Mouse (Mus musculus): ENCODE results near the gene Farp1. TPM values are rescaled to one million over a fixed set of nuclear protein-coding genes. Genes with fewer than 3 reads are reported as not detected.

The Farp1 gene
- polyA plus RNA-seq, 1 experiment from 2014 or later = 42.8 TPM

DNA sequence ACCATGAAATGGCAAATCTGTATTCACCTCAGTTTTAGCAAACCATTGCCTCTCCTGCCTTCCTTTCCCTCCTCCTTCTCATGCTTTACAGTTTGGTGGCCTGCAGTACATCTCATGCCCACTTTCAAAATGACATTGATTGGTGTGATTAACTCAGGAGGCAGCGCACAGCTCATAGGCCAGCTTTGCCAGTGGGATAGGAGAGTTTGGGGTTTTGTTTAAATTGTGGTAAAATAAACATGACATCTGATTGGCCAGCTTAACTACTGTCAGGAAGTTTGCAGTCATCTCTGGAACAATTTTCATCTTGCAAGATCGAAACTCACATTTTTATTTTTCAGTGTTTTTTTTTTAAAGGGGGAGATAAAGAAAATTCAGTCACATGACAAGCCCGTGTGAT is 112.0 kb downstream of the Farp1 start:
- no peaks in the 10 kb centered on the region for H3K9me3 ChIP-seq (ENCODE audit: control insufficient read depth, low read length)
- no peak for ATAC-seq (ENCODE audit: low FRiP score, low TSS enrichment)
- H3K4me3 ChIP-seq (replicated peaks; ENCODE audit: low read depth, low read length) = no peak overlapping the region
- H3K36me3 ChIP-seq (ENCODE audit: control insufficient read depth, insufficient read depth, low read length) = no peaks in the 10 kb centered on the region
- WGBS = 92% methylated on average over 3 of the region's 3 CpGs
- H3K4me2 ChIP-seq (ENCODE audit: low read length) = no peak overlapping the region
- no peaks in the 10 kb centered on the region for H3K27me3 ChIP-seq (ENCODE audit: control insufficient read depth, insufficient read depth, low read length)
- no peak overlapping the region for H3K27ac ChIP-seq (replicated peaks; ENCODE audit: low read depth, low read length)
- no peak for DNase-seq
- peaks cover 10% of the 10 kb centered on the region for H3K4me1 ChIP-seq (ENCODE audit: control insufficient read depth, insufficient read depth, low read length)
- H3K9ac ChIP-seq (replicated peaks; ENCODE audit: low read length) = no peak overlapping the region

DNA sequence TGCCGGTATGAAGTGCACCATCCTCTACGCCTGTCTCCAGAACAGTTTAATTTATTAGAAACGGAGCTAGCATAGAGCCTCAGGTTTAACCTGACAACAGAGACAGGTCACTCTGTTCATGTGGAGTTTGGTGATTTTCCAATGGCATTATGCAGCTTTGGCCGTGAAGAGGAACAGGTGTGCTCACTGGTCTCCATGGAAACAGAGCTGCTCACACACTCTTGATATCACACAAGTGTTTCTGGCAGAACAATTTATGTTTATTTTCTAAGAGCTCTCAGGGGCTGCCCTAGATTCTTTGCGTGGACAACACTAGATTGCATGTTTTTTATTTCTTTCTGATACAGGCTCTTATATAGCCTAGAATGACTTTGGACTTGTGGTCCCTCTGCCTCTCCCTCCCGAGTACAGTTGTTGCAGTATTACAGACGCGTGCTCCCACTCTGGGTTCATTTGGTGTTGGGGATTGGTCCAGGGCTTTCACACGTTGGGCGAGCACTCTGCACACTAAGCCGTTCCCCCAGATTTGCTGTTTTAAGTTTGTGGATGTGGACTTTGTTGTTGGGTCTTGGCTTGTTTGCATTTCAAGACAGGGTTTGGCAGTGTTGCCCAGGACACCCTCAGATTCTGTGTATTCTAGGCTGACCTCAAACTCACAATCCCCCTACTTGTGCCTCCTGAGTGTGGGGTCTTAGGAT is 113.2 kb downstream of the Farp1 start:
- Histone ChIP-seq H3K27ac (replicated peaks; ENCODE audit: low read depth, low read length) (no peak overlapping the region), H3K27me3 (ENCODE audit: control insufficient read depth, insufficient read depth, low read length) (no peaks in the 10 kb centered on the region), H3K36me3 (ENCODE audit: control insufficient read depth, insufficient read depth, low read length) (no peaks in the 10 kb centered on the region), H3K9me3 (ENCODE audit: control insufficient read depth, low read length) (no peaks in the 10 kb centered on the region), H3K4me1 (ENCODE audit: control insufficient read depth, insufficient read depth, low read length) (peaks cover 22% of the 10 kb centered on the region), H3K4me3 (replicated peaks; ENCODE audit: low read depth, low read length) (no peak overlapping the region), H3K9ac (replicated peaks; ENCODE audit: low read length) (no peak overlapping the region), H3K4me2 (ENCODE audit: low read length) (no peak overlapping the region)
- ATAC-seq (ENCODE audit: low FRiP score, low TSS enrichment) (0 out of 2 replicates have a peak, but pooled peaks have one; percentile 32), DNase-seq (peak; percentile 62)
- WGBS = 84% methylated on average over 11 of the region's 11 CpGs

DNA sequence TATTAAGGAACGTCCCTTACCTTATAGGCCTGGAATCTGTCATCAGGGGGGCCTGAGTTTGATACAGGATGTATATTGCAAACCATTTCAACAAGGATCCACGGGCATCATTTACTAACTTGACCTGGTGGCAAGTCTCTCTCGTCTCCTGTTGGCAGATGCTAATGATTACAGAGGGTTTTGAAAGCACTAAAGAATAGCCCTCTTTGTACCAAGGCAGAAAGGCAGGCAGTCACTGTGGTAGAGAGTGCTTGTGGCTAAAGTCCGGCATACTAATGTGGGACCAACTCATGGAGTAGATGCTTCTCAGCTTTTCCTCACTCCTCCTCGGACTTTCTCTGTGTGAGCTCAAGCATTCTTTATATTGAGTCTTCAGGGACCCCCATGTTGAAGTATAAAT is 115.0 kb downstream of the Farp1 start:
- ATAC-seq (ENCODE audit: low FRiP score, low TSS enrichment) (no peak), DNase-seq (no peak)
- Histone ChIP-seq H3K4me2 (ENCODE audit: low read length) (no peak overlapping the region), H3K4me3 (replicated peaks; ENCODE audit: low read depth, low read length) (no peak overlapping the region), H3K9me3 (ENCODE audit: control insufficient read depth, low read length) (no peaks in the 10 kb centered on the region), H3K27ac (replicated peaks; ENCODE audit: low read depth, low read length) (no peak overlapping the region), H3K36me3 (ENCODE audit: control insufficient read depth, insufficient read depth, low read length) (no peaks in the 10 kb centered on the region), H3K9ac (replicated peaks; ENCODE audit: low read length) (no peak overlapping the region), H3K4me1 (ENCODE audit: control insufficient read depth, insufficient read depth, low read length) (peaks cover 33% of the 10 kb centered on the region), H3K27me3 (ENCODE audit: control insufficient read depth, insufficient read depth, low read length) (no peaks in the 10 kb centered on the region)
- 61% methylated on average over 5 of the region's 5 CpGs for WGBS

DNA sequence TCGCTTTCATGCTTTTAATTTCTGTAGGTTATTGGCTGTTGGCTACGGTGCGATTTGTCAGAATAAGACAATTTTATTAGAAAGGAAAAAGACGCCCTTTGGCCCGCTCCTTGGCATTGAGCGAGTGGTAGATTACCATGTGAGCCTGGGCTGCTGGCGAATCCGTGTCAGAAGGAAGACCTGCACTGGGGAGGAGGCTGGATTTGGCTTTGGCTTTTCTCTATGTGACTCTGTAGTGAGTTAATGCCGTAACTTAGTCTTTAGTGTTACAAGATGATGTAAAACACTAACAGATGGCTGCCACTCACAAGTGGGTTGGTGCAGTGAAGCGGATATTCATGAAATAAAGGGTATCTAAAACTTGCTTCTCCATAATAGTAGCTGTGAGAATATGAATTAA is 116.8 kb downstream of the Farp1 start:
- Histone ChIP-seq H3K9me3 (ENCODE audit: control insufficient read depth, low read length) (no peaks in the 10 kb centered on the region), H3K9ac (replicated peaks; ENCODE audit: low read length) (no peak overlapping the region), H3K4me2 (ENCODE audit: low read length) (no peak overlapping the region), H3K27ac (replicated peaks; ENCODE audit: low read depth, low read length) (no peak overlapping the region), H3K4me3 (replicated peaks; ENCODE audit: low read depth, low read length) (no peak overlapping the region), H3K27me3 (ENCODE audit: control insufficient read depth, insufficient read depth, low read length) (no peaks in the 10 kb centered on the region), H3K36me3 (ENCODE audit: control insufficient read depth, insufficient read depth, low read length) (no peaks in the 10 kb centered on the region), H3K4me1 (ENCODE audit: control insufficient read depth, insufficient read depth, low read length) (peaks cover 32% of the 10 kb centered on the region)
- DNase-seq (no peak), ATAC-seq (ENCODE audit: low FRiP score, low TSS enrichment) (no peak)
- WGBS = 82% methylated on average over 10 of the region's 10 CpGs

DNA sequence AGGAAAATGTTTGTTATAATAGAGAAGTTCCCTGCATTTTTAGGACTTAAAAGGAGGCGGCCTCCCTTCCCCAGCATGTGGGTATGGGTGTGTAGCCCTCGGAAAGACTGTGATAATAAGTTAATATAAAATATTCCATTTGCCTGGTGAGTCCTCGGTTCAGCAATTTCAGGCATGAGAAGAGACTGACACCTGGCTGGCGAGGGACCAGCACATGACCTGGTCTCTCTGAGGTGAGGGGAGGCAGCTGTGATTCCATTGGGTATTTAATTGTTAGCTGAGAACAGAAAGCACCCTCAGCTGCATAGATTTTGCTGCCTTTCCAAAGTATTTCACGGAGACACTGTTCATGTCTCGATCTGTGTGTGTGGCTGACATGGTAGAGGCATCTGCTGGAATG is 117.8 kb downstream of the Farp1 start:
- WGBS = 48% methylated on average over 6 of the region's 6 CpGs
- no peak overlapping the region for H3K9ac ChIP-seq (replicated peaks; ENCODE audit: low read length)
- no peak for ATAC-seq (ENCODE audit: low FRiP score, low TSS enrichment)
- H3K27me3 ChIP-seq (ENCODE audit: control insufficient read depth, insufficient read depth, low read length) = no peaks in the 10 kb centered on the region
- no peak for DNase-seq
- H3K36me3 ChIP-seq (ENCODE audit: control insufficient read depth, insufficient read depth, low read length) = no peaks in the 10 kb centered on the region
- H3K4me1 ChIP-seq (ENCODE audit: control insufficient read depth, insufficient read depth, low read length) = peaks cover 32% of the 10 kb centered on the region
- H3K27ac ChIP-seq (replicated peaks; ENCODE audit: low read depth, low read length) = peak overlapping the region; percentile 61
- no peak overlapping the region for H3K4me2 ChIP-seq (ENCODE audit: low read length)
- H3K4me3 ChIP-seq (replicated peaks; ENCODE audit: low read depth, low read length) = no peak overlapping the region
- H3K9me3 ChIP-seq (ENCODE audit: control insufficient read depth, low read length) = no peaks in the 10 kb centered on the region

DNA sequence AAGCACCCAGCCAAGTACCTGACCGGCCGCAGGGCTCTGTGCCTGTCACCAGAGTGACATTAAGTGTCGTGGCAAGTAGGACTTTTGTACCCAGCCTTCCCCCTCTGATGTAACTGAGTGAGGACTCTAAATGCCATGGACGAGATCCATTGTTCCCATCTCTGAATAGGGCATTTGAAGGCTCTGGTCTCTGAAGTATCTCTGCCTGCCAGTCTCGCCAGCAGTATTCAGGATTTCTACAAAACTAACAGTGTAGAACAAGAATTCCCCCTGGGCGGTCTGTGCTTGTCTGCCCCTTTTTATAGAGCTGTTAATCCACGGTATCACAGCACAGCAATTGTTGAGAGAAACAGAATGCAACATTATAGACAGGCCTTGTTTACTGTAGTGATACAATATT is 118.3 kb downstream of the Farp1 start:
- no peaks in the 10 kb centered on the region for H3K27me3 ChIP-seq (ENCODE audit: control insufficient read depth, insufficient read depth, low read length)
- 12% methylated on average over 7 of the region's 7 CpGs for WGBS
- H3K27ac ChIP-seq (replicated peaks; ENCODE audit: low read depth, low read length) = peak overlapping the region; percentile 61
- H3K36me3 ChIP-seq (ENCODE audit: control insufficient read depth, insufficient read depth, low read length) = no peaks in the 10 kb centered on the region
- peaks cover 32% of the 10 kb centered on the region for H3K4me1 ChIP-seq (ENCODE audit: control insufficient read depth, insufficient read depth, low read length)
- ATAC-seq (ENCODE audit: low FRiP score, low TSS enrichment) (no peak), DNase-seq (peak; percentile 74)
- no peak overlapping the region for H3K9ac ChIP-seq (replicated peaks; ENCODE audit: low read length)
- no peak overlapping the region for H3K4me3 ChIP-seq (replicated peaks; ENCODE audit: low read depth, low read length)
- H3K4me2 ChIP-seq (ENCODE audit: low read length) = no peak overlapping the region
- H3K9me3 ChIP-seq (ENCODE audit: control insufficient read depth, low read length) = no peaks in the 10 kb centered on the region

DNA sequence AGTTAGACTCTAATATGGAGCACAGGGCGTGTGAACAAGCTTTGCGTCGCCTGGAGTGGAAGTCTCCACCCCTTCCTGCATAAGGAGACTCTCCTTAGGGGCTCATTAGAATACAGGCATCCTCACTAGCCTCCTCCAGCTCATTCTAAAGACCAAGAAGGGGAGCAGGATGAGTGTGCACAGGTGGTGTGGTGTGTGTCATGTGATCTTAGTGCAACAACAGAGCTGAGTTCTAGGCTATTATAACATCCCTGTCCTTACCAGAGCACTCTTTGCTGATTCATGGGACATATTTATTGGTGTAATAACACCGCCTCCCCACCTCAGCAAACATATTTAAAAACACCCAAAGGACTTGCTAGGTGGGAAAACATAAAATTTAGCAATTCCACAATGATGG is 120.2 kb downstream of the Farp1 start:
- WGBS = 81% methylated on average over 4 of the region's 4 CpGs
- H3K4me2 ChIP-seq (ENCODE audit: low read length) = no peak overlapping the region
- no peaks in the 10 kb centered on the region for H3K9me3 ChIP-seq (ENCODE audit: control insufficient read depth, low read length)
- no peaks in the 10 kb centered on the region for H3K27me3 ChIP-seq (ENCODE audit: control insufficient read depth, insufficient read depth, low read length)
- H3K27ac ChIP-seq (replicated peaks; ENCODE audit: low read depth, low read length) = no peak overlapping the region
- H3K9ac ChIP-seq (replicated peaks; ENCODE audit: low read length) = no peak overlapping the region
- no peak for DNase-seq
- ATAC-seq (ENCODE audit: low FRiP score, low TSS enrichment) = no peak
- no peak overlapping the region for H3K4me3 ChIP-seq (replicated peaks; ENCODE audit: low read depth, low read length)
- H3K4me1 ChIP-seq (ENCODE audit: control insufficient read depth, insufficient read depth, low read length) = peaks cover 32% of the 10 kb centered on the region
- no peaks in the 10 kb centered on the region for H3K36me3 ChIP-seq (ENCODE audit: control insufficient read depth, insufficient read depth, low read length)

DNA sequence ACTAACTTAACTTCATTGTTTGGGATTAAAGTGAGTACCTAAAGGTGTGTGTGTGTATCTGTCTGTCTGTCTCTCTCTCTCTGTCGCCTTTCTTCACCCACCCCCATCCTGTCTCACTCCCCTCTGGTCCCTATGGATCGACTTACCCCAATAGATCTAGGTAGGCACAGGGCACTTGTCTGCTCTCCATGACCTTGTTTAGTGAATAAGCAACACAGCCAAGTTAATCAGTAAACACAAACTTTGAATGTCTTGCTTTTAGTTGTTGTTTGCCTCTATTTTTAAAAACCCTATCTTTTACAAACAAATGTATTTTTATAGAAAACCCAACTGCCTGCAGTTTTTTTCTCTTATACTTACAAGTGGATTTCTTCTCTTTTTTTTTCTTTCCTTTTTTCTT is 123.6 kb downstream of the Farp1 start:
- ATAC-seq (ENCODE audit: low FRiP score, low TSS enrichment) = no peak
- Histone ChIP-seq H3K9ac (replicated peaks; ENCODE audit: low read length) (no peak overlapping the region), H3K4me2 (ENCODE audit: low read length) (no peak overlapping the region), H3K27me3 (ENCODE audit: control insufficient read depth, insufficient read depth, low read length) (no peaks in the 10 kb centered on the region), H3K36me3 (ENCODE audit: control insufficient read depth, insufficient read depth, low read length) (no peaks in the 10 kb centered on the region), H3K9me3 (ENCODE audit: control insufficient read depth, low read length) (no peaks in the 10 kb centered on the region), H3K27ac (replicated peaks; ENCODE audit: low read depth, low read length) (no peak overlapping the region), H3K4me1 (ENCODE audit: control insufficient read depth, insufficient read depth, low read length) (peaks cover 9% of the 10 kb centered on the region; the same call in 1 of the 2 replicates), H3K4me3 (replicated peaks; ENCODE audit: low read depth, low read length) (no peak overlapping the region)
- 83% methylated on average over 2 of the region's 2 CpGs for WGBS
- DNase-seq = no peak

DNA sequence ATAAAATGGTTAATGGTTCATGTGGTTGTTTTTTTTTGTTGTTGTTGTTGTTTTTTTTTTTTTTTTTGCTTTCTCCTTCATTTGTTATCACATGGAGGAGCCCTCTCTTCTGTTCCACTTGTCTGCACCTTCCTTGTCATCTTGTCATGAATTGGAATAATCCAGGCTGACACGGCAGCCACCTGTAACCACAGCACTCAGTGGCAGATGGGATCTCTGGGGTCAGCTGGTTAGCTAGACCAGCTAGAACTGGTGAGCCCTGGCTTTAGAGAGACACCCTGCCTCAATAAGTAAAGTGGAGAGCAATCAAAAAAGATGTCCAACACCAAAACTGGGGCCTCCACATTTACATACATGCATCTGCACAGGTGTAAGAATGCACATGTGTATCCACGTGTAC is 127.8 kb downstream of the Farp1 start:
- no peak overlapping the region for H3K4me3 ChIP-seq (replicated peaks; ENCODE audit: low read depth, low read length)
- ATAC-seq (ENCODE audit: low FRiP score, low TSS enrichment) (no peak), DNase-seq (no peak)
- H3K36me3 ChIP-seq (ENCODE audit: control insufficient read depth, insufficient read depth, low read length) = no peaks in the 10 kb centered on the region
- H3K4me1 ChIP-seq (ENCODE audit: control insufficient read depth, insufficient read depth, low read length) = no peaks in the 10 kb centered on the region
- H3K27ac ChIP-seq (replicated peaks; ENCODE audit: low read depth, low read length) = no peak overlapping the region
- H3K27me3 ChIP-seq (ENCODE audit: control insufficient read depth, insufficient read depth, low read length) = no peaks in the 10 kb centered on the region
- no peak overlapping the region for H3K9ac ChIP-seq (replicated peaks; ENCODE audit: low read length)
- no peak overlapping the region for H3K4me2 ChIP-seq (ENCODE audit: low read length)
- no peaks in the 10 kb centered on the region for H3K9me3 ChIP-seq (ENCODE audit: control insufficient read depth, low read length)
- WGBS = 85% methylated on average over 2 of the region's 2 CpGs
